Mouse (Mus musculus): ENCODE results near the gene Psors1c2.

DNA sequence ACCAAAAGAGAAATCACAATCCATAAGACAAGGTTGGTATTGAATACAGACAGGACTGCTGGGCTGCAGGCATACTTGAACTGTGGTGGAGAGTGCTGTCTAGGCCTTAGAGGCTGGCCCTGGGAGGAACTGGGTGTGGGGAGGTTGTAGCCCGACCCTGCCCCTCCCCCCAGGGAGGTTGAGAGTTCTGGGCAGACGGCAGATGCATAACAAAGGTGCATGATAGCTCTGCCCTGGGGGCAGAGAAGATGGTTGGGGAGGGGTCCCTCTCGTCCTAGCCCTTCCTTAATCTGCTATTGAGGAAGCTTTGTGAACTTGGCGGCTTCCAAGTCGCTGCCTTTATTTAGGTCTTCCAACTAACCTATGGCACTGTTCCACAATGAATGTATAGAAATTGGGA lies 29.2 kb upstream of the Psors1c2 start:
- TF ChIP-seq CTCF (IDR thresholded peaks at IDR 0.05; ENCODE audit: low read depth) = no peak
- TF ChIP-seq EP300 (IDR thresholded peaks at IDR 0.05; ENCODE audit: low read depth) = no peak

Measured in liver, postnatal 0 days (tissue).